Mouse (Mus musculus): ENCODE measurements around the gene Pccb.

- TF ChIP-seq CTCF (IDR thresholded peaks at IDR 0.05; ENCODE audit: control insufficient read depth, insufficient read depth, low read length) (no peak), POLR2A (IDR thresholded peaks at IDR 0.05; ENCODE audit: borderline replicate concordance, control insufficient read depth, low read depth, low read length) (no peak)
Observed at GRCm38 (mm10) chr9:101072506-101072905, 37.8 kb upstream of the Pccb start.

Data from bone marrow, adult 2 months (tissue).